Mouse (Mus musculus) heart, embryonic 11.5 days (tissue): ENCODE data around the gene Minpp1. TPM values are rescaled to one million over a fixed set of nuclear protein-coding genes. Genes with fewer than 3 reads are reported as not detected.
A peak's percentile ranks its signal among the peaks of the same experiment; 100 is the strongest.
"Not testable (repeated sequence)": the region's sequence is repeated elsewhere in the genome, so short reads cannot be mapped to it uniquely, and the experiment has no call there.

Experiments
- ATAC-seq: fragments of 200-750 bp; cut with Nextera tagmentation; replicated peaks from 2 replicates; pipeline ENCODE4 v1.8.0; 2017; ENCODE audit warnings: moderate library complexity; ENCODE audit not compliant: insufficient number of reproducible peaks, low FRiP score, low TSS enrichment
- H3K27ac ChIP-seq: fragments of 300-500 bp; sonication (generic); 2 replicates; pipeline ENCODE4 v1.5.1; 2014; ENCODE audit warnings: mild to moderate bottlenecking, low read depth, low read length
- H3K27me3 ChIP-seq: fragments of 300-500 bp; sonication (generic); 2 replicates; pipeline ENCODE4 v1.6.1; 2014; ENCODE audit warnings: mild to moderate bottlenecking, low read length, mixed read lengths; ENCODE audit not compliant: control insufficient read depth, insufficient read depth
- H3K36me3 ChIP-seq: fragments of 300-500 bp; sonication (generic); 2 replicates; pipeline ENCODE4 v1.6.1; 2014; ENCODE audit warnings: mild to moderate bottlenecking, low read length, moderate library complexity, mixed read lengths; ENCODE audit not compliant: control insufficient read depth, insufficient read depth
- H3K4me1 ChIP-seq: fragments of 300-500 bp; sonication (generic); 2 replicates; pipeline ENCODE4 v1.6.1; 2014; ENCODE audit warnings: low read length; ENCODE audit not compliant: control insufficient read depth, insufficient read depth
- H3K4me2 ChIP-seq: fragments of 300-500 bp; sonication (generic); 2 replicates; pipeline ENCODE4 v1.6.1; 2014; ENCODE audit warnings: mild to moderate bottlenecking, moderate library complexity
- H3K4me3 ChIP-seq: fragments of 300-500 bp; sonication (generic); 2 replicates; pipeline ENCODE4 v1.5.1; 2014; ENCODE audit warnings: low read depth, low read length
- H3K9ac ChIP-seq: fragments of 300-500 bp; sonication (generic); 2 replicates; pipeline ENCODE4 v1.6.1; 2014; ENCODE audit warnings: mild to moderate bottlenecking, low read depth, low read length, moderate library complexity
- H3K9me3 ChIP-seq: fragments of 300-500 bp; sonication (generic); replicated peaks from 2 replicates; pipeline ENCODE4 v1.6.1; 2016; ENCODE audit warnings: low read length; ENCODE audit not compliant: control insufficient read depth
- WGBS: fragments of 180-500 bp; shearing (Covaris S2); extraction: QIAGEN DNeasy Blood & Tissue Kit; methylation state at CpG from one replicate; pipeline ENCODE4 v1.1.7; 2014; ENCODE audit not compliant: insufficient replicate concordance; 5-methylcytosine and 5-hydroxymethylcytosine counted together
- polyA plus RNA-seq: library from polyadenylated mRNA; unstranded; fragments of >200 nt; fragmentation: Nextera tagmentation; extraction: Ambion mirVana; gene quantifications from 2 replicates; pipeline ENCODE4 v1.2.1, GENCODE M21; 2014

Minpp1 gene
- polyA plus RNA-seq, 1 experiment from 2014 or later, result 74.3 TPM

- WGBS, result 23% methylated on average over 4 of the region's 4 CpGs
- no peak for ATAC-seq
- no peak overlapping the region for H3K9ac ChIP-seq
- H3K27me3 ChIP-seq, result no peaks in the 10 kb centered on the region
- no peak overlapping the region for H3K27ac ChIP-seq
- no peaks in the 10 kb centered on the region for H3K36me3 ChIP-seq
- no peak overlapping the region for H3K4me2 ChIP-seq
- H3K4me1 ChIP-seq, result peaks cover 5% of the 10 kb centered on the region; the same call in 1 of the 2 replicates
- H3K4me3 ChIP-seq, result no peak overlapping the region
- no peaks in the 10 kb centered on the region for H3K9me3 ChIP-seq
These were observed 4.1 kb upstream of the Minpp1 start for GRCm38 (mm10) chr19:32481511-32481910.

GRCm38 (mm10) chr19:32484941-32485660 is 468 bp upstream of the Minpp1 start:
- Histone ChIP-seq H3K4me2 (peak overlapping the region; percentile 82), H3K27ac (peak overlapping the region; percentile 85), H3K9ac (peak overlapping the region; percentile 78), H3K4me1 (peaks cover 16% of the 10 kb centered on the region), H3K27me3 (no peaks in the 10 kb centered on the region), H3K36me3 (no peaks in the 10 kb centered on the region), H3K9me3 (no peaks in the 10 kb centered on the region), H3K4me3 (peak overlapping the region; percentile 66)
- ATAC-seq, result no peak
- WGBS, result 17% methylated on average over 13 of the region's 13 CpGs

GRCm38 (mm10) chr19:32486106-32486724 is 646 bp downstream of the Minpp1 start:
- Histone ChIP-seq H3K4me3 (peak overlapping the region; percentile 66), H3K9ac (peak overlapping the region; percentile 78), H3K27ac (peak overlapping the region; percentile 85), H3K4me1 (peaks cover 12% of the 10 kb centered on the region), H3K4me2 (peak overlapping the region; percentile 82)
- peak; percentile 88 for ATAC-seq
- H3K27me3 ChIP-seq, H3K36me3 ChIP-seq, H3K9me3 ChIP-seq: not testable (repeated sequence)
- WGBS, result under 1% methylated on average over 47 of the region's 47 CpGs

- Histone ChIP-seq H3K4me2 (peak overlapping the region; percentile 82), H3K9ac (0 out of 2 replicates have a peak overlapping the region, but pooled peaks have one; percentile 43), H3K27ac (no peak overlapping the region), H3K4me1 (peaks cover 10% of the 10 kb centered on the region), H3K9me3 (no peaks in the 10 kb centered on the region), H3K36me3 (no peaks in the 10 kb centered on the region), H3K4me3 (peak overlapping the region; percentile 66), H3K27me3 (no peaks in the 10 kb centered on the region)
- no peak for ATAC-seq
- 50% methylated on average over 8 of the region's 8 CpGs for WGBS
These were observed 2.2 kb downstream of the Minpp1 start for GRCm38 (mm10) chr19:32487595-32488255.

GRCm38 (mm10) chr19:32489166-32489895 is 3.8 kb downstream of the Minpp1 start:
- Histone ChIP-seq H3K9me3 (no peaks in the 10 kb centered on the region), H3K4me2 (no peak overlapping the region), H3K4me1 (peaks cover 10% of the 10 kb centered on the region), H3K9ac (no peak overlapping the region), H3K36me3 (no peaks in the 10 kb centered on the region; the same call in 1 of the 2 replicates), H3K4me3 (no peak overlapping the region), H3K27me3 (no peaks in the 10 kb centered on the region), H3K27ac (no peak overlapping the region)
- 89% methylated on average over 12 of the region's 12 CpGs for WGBS
- ATAC-seq, result no peak

GRCm38 (mm10) chr19:32490976-32491375 is 5.4 kb downstream of the Minpp1 start:
- WGBS, result 100% methylated on average over 2 of the region's 2 CpGs
- peaks cover 10% of the 10 kb centered on the region for H3K4me1 ChIP-seq
- no peaks in the 10 kb centered on the region for H3K27me3 ChIP-seq
- no peaks in the 10 kb centered on the region for H3K9me3 ChIP-seq
- no peak overlapping the region for H3K4me3 ChIP-seq
- no peak overlapping the region for H3K9ac ChIP-seq
- no peak overlapping the region for H3K4me2 ChIP-seq
- H3K36me3 ChIP-seq, result peaks cover 2% of the 10 kb centered on the region
- H3K27ac ChIP-seq, result no peak overlapping the region
- no peak for ATAC-seq

GRCm38 (mm10) chr19:32492339-32492738 is 6.8 kb downstream of the Minpp1 start:
- no peak overlapping the region for H3K4me2 ChIP-seq
- no peak for ATAC-seq
- no peaks in the 10 kb centered on the region for H3K27me3 ChIP-seq
- H3K9ac ChIP-seq, result no peak overlapping the region
- 95% methylated on average over 3 of the region's 3 CpGs for WGBS
- peaks cover 2% of the 10 kb centered on the region for H3K36me3 ChIP-seq
- H3K4me3 ChIP-seq, result no peak overlapping the region
- H3K27ac ChIP-seq, result no peak overlapping the region
- no peaks in the 10 kb centered on the region for H3K9me3 ChIP-seq
- H3K4me1 ChIP-seq, result peaks cover 3% of the 10 kb centered on the region

GRCm38 (mm10) chr19:32492981-32493380 is 7.4 kb downstream of the Minpp1 start:
- Histone ChIP-seq H3K36me3 (peaks cover 2% of the 10 kb centered on the region), H3K27ac (no peak overlapping the region), H3K4me1 (no peaks in the 10 kb centered on the region), H3K9me3 (no peaks in the 10 kb centered on the region), H3K9ac (no peak overlapping the region), H3K4me3 (no peak overlapping the region), H3K4me2 (no peak overlapping the region), H3K27me3 (no peaks in the 10 kb centered on the region)
- ATAC-seq, result no peak
- 88% methylated on average over 5 of the region's 5 CpGs for WGBS
